Mouse (Mus musculus): ENCODE measurements around the gene Bcas2. TPM values are rescaled to one million over a fixed set of nuclear protein-coding genes. Genes with fewer than 3 reads are reported as not detected.
A peak's percentile ranks its signal among the peaks of the same experiment; 100 is the strongest.
"Not testable (repeated sequence)": the region's sequence is repeated elsewhere in the genome, so short reads cannot be mapped to it uniquely, and the experiment has no call there.

The Bcas2 gene
- polyA plus RNA-seq, 1 experiment from 2014 or later: 173 TPM

- H3K27ac ChIP-seq (ENCODE audit: low read length): no peak overlapping the region
- no peak overlapping the region for H3K4me2 ChIP-seq (ENCODE audit: low read depth, low read length)
- no peaks in the 10 kb centered on the region for H3K9me3 ChIP-seq (ENCODE audit: control insufficient read depth, low read length)
- no peak overlapping the region for H3K9ac ChIP-seq (ENCODE audit: low read depth, low read length)
- no peak for ATAC-seq
- no peaks in the 10 kb centered on the region for H3K4me1 ChIP-seq (ENCODE audit: control insufficient read depth, insufficient read depth, low read length)
- 46% methylated on average over 5 of the region's 5 CpGs for WGBS
- no peaks in the 10 kb centered on the region for H3K36me3 ChIP-seq (ENCODE audit: control insufficient read depth, insufficient read depth, low read length)
- H3K4me3 ChIP-seq (ENCODE audit: low read length): no peak overlapping the region
- no peaks in the 10 kb centered on the region for H3K27me3 ChIP-seq (replicated peaks; ENCODE audit: control insufficient read depth, insufficient read depth, low read length)
These were observed 36.3 kb downstream of the Bcas2 start for GRCm38 (mm10) chr3:103207749-103208148.

GRCm38 (mm10) chr3:103208237-103208636, 36.8 kb downstream of the Bcas2 start:
- Histone ChIP-seq H3K36me3 (ENCODE audit: control insufficient read depth, insufficient read depth, low read length) (no peaks in the 10 kb centered on the region), H3K27ac (ENCODE audit: low read length) (no peak overlapping the region), H3K4me3 (ENCODE audit: low read length) (no peak overlapping the region), H3K9me3 (ENCODE audit: control insufficient read depth, low read length) (no peaks in the 10 kb centered on the region), H3K27me3 (replicated peaks; ENCODE audit: control insufficient read depth, insufficient read depth, low read length) (no peaks in the 10 kb centered on the region), H3K4me1 (ENCODE audit: control insufficient read depth, insufficient read depth, low read length) (no peaks in the 10 kb centered on the region), H3K4me2 (ENCODE audit: low read depth, low read length) (no peak overlapping the region), H3K9ac (ENCODE audit: low read depth, low read length) (no peak overlapping the region)
- ATAC-seq: no peak
- whole genome bisulfite sequencing: 81% methylated on average over 2 of the region's 2 CpGs

- no peak overlapping the region for H3K4me2 ChIP-seq (ENCODE audit: low read depth, low read length)
- no peak for ATAC-seq
These were observed 39.6 kb downstream of the Bcas2 start for GRCm38 (mm10) chr3:103211101-103211500.

GRCm38 (mm10) chr3:103212142-103212541, 40.7 kb downstream of the Bcas2 start:
- no peak for ATAC-seq
- no peaks in the 10 kb centered on the region for H3K36me3 ChIP-seq (ENCODE audit: control insufficient read depth, insufficient read depth, low read length)
- no peak overlapping the region for H3K9ac ChIP-seq (ENCODE audit: low read depth, low read length)
- no peaks in the 10 kb centered on the region for H3K9me3 ChIP-seq (ENCODE audit: control insufficient read depth, low read length)
- no peaks in the 10 kb centered on the region for H3K4me1 ChIP-seq (ENCODE audit: control insufficient read depth, insufficient read depth, low read length)
- H3K27me3 ChIP-seq (replicated peaks; ENCODE audit: control insufficient read depth, insufficient read depth, low read length): no peaks in the 10 kb centered on the region
- no peak overlapping the region for H3K4me2 ChIP-seq (ENCODE audit: low read depth, low read length)
- WGBS: 61% methylated on average over 1 of the region's 1 CpGs
- H3K27ac ChIP-seq (ENCODE audit: low read length): no peak overlapping the region
- H3K4me3 ChIP-seq (ENCODE audit: low read length): no peak overlapping the region

More at GRCm38 (mm10) chr3:103211101-103211500, 39.6 kb downstream of the Bcas2 start:
- Histone ChIP-seq H3K9me3 (ENCODE audit: control insufficient read depth, low read length) (no peaks in the 10 kb centered on the region), H3K4me3 (ENCODE audit: low read length) (no peak overlapping the region), H3K9ac (ENCODE audit: low read depth, low read length) (no peak overlapping the region), H3K4me1 (ENCODE audit: control insufficient read depth, insufficient read depth, low read length) (no peaks in the 10 kb centered on the region), H3K27me3 (replicated peaks; ENCODE audit: control insufficient read depth, insufficient read depth, low read length) (no peaks in the 10 kb centered on the region), H3K36me3 (ENCODE audit: control insufficient read depth, insufficient read depth, low read length) (no peaks in the 10 kb centered on the region), H3K27ac (ENCODE audit: low read length) (no peak overlapping the region)
- WGBS: 75% methylated on average over 2 of the region's 2 CpGs

- no peak overlapping the region for H3K4me2 ChIP-seq (ENCODE audit: low read depth, low read length)
- no peak for ATAC-seq
These were observed 42.1 kb downstream of the Bcas2 start for GRCm38 (mm10) chr3:103213537-103213936.

GRCm38 (mm10) chr3:103214593-103215285, 43.3 kb downstream of the Bcas2 start:
- H3K4me3 ChIP-seq (ENCODE audit: low read length): no peak overlapping the region
- H3K4me1 ChIP-seq (ENCODE audit: control insufficient read depth, insufficient read depth, low read length): no peaks in the 10 kb centered on the region
- peak; percentile 64 for ATAC-seq
- 81% methylated on average over 8 of the region's 8 CpGs for WGBS
- H3K4me2 ChIP-seq (ENCODE audit: low read depth, low read length): no peak overlapping the region
- no peaks in the 10 kb centered on the region for H3K27me3 ChIP-seq (replicated peaks; ENCODE audit: control insufficient read depth, insufficient read depth, low read length)
- H3K9ac ChIP-seq (ENCODE audit: low read depth, low read length): no peak overlapping the region
- no peaks in the 10 kb centered on the region for H3K9me3 ChIP-seq (ENCODE audit: control insufficient read depth, low read length)
- H3K36me3 ChIP-seq (ENCODE audit: control insufficient read depth, insufficient read depth, low read length): no peaks in the 10 kb centered on the region
- no peak overlapping the region for H3K27ac ChIP-seq (ENCODE audit: low read length)

More at GRCm38 (mm10) chr3:103213537-103213936, 42.1 kb downstream of the Bcas2 start:
- H3K36me3 ChIP-seq (ENCODE audit: control insufficient read depth, insufficient read depth, low read length): no peaks in the 10 kb centered on the region
- no peak overlapping the region for H3K27ac ChIP-seq (ENCODE audit: low read length)
- no peak overlapping the region for H3K9ac ChIP-seq (ENCODE audit: low read depth, low read length)
- 63% methylated on average over 5 of the region's 5 CpGs for WGBS
- no peak overlapping the region for H3K4me3 ChIP-seq (ENCODE audit: low read length)
- H3K4me1 ChIP-seq (ENCODE audit: control insufficient read depth, insufficient read depth, low read length): no peaks in the 10 kb centered on the region
- no peaks in the 10 kb centered on the region for H3K9me3 ChIP-seq (ENCODE audit: control insufficient read depth, low read length)
- H3K27me3 ChIP-seq (replicated peaks; ENCODE audit: control insufficient read depth, insufficient read depth, low read length): no peaks in the 10 kb centered on the region

GRCm38 (mm10) chr3:103215399-103215798, 43.9 kb downstream of the Bcas2 start:
- not testable (repeated sequence) for H3K4me3 ChIP-seq (ENCODE audit: low read length); H3K9ac ChIP-seq (ENCODE audit: low read depth, low read length); H3K27ac ChIP-seq (ENCODE audit: low read length); H3K36me3 ChIP-seq (ENCODE audit: control insufficient read depth, insufficient read depth, low read length); H3K4me2 ChIP-seq (ENCODE audit: low read depth, low read length); H3K4me1 ChIP-seq (ENCODE audit: control insufficient read depth, insufficient read depth, low read length); H3K27me3 ChIP-seq (replicated peaks; ENCODE audit: control insufficient read depth, insufficient read depth, low read length); ATAC-seq; H3K9me3 ChIP-seq (ENCODE audit: control insufficient read depth, low read length)
- 85% methylated on average over 8 of the region's 8 CpGs for WGBS

GRCm38 (mm10) chr3:103221435-103221834, 50.0 kb downstream of the Bcas2 start:
- ATAC-seq: no peak
- H3K36me3 ChIP-seq (ENCODE audit: control insufficient read depth, insufficient read depth, low read length): no peaks in the 10 kb centered on the region
- H3K9ac ChIP-seq (ENCODE audit: low read depth, low read length): no peak overlapping the region
- no peaks in the 10 kb centered on the region for H3K27me3 ChIP-seq (replicated peaks; ENCODE audit: control insufficient read depth, insufficient read depth, low read length)
- H3K4me2 ChIP-seq (ENCODE audit: low read depth, low read length): no peak overlapping the region
- H3K9me3 ChIP-seq (ENCODE audit: control insufficient read depth, low read length): no peaks in the 10 kb centered on the region
- no peak overlapping the region for H3K4me3 ChIP-seq (ENCODE audit: low read length)
- H3K4me1 ChIP-seq (ENCODE audit: control insufficient read depth, insufficient read depth, low read length): no peaks in the 10 kb centered on the region
- WGBS: 73% methylated on average over 2 of the region's 2 CpGs
- no peak overlapping the region for H3K27ac ChIP-seq (ENCODE audit: low read length)

GRCm38 (mm10) chr3:103223752-103224151, 52.3 kb downstream of the Bcas2 start:
- WGBS: 72% methylated on average over 4 of the region's 4 CpGs
- no peaks in the 10 kb centered on the region for H3K36me3 ChIP-seq (ENCODE audit: control insufficient read depth, insufficient read depth, low read length)
- H3K9ac ChIP-seq (ENCODE audit: low read depth, low read length): no peak overlapping the region
- no peak overlapping the region for H3K27ac ChIP-seq (ENCODE audit: low read length)
- H3K4me2 ChIP-seq (ENCODE audit: low read depth, low read length): no peak overlapping the region
- H3K27me3 ChIP-seq (replicated peaks; ENCODE audit: control insufficient read depth, insufficient read depth, low read length): no peaks in the 10 kb centered on the region
- H3K4me1 ChIP-seq (ENCODE audit: control insufficient read depth, insufficient read depth, low read length): no peaks in the 10 kb centered on the region
- no peak overlapping the region for H3K4me3 ChIP-seq (ENCODE audit: low read length)
- ATAC-seq: no peak
- H3K9me3 ChIP-seq (ENCODE audit: control insufficient read depth, low read length): peaks cover 4% of the 10 kb centered on the region
